Comparison of ENCODE assay signal across 8 mouse cellular contexts in the genomic region with DNA sequence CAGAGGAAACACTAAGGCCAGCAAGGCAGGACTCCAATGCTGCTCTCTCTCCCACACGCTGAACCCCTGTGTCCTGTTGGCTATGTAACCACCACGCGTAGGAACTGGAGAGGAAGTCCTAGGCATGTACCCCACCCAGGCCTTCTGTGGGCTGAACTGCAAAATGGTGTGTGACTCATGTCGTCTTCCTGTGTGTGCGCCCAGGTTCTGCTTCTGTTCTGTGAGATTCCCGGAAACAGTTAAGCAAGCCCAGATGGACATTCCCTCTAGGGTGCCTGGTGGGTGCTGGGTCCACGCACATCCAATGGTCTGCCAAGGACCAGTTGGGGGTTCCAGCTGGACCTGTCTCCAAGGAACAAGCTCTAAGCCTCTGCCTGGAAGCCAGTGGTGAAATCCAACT. TPM values are rescaled to one million over a fixed set of nuclear protein-coding genes. Genes with fewer than 3 reads are reported as not detected.
DNase-seq lines count a peak whose midpoint lies in the region; ATAC-seq and TF ChIP-seq lines count a peak whose summit lies in the region.

No protein-coding gene starts in this region.

- WGBS in forebrain, embryonic 11.5 days: 91% methylated on average over 7 of the region's 7 CpGs

- H3K4me1 ChIP-seq in forebrain, embryonic 11.5 days (replicated peaks; ENCODE audit: control insufficient read depth, insufficient read depth, low read length): no peaks in the 10 kb centered on the region

- no peak overlapping the region for H3K4me2 ChIP-seq in forebrain, embryonic 11.5 days (ENCODE audit: low read depth, low read length, severe bottlenecking)

- no peaks in the 10 kb centered on the region for H3K36me3 ChIP-seq in forebrain, embryonic 11.5 days (ENCODE audit: control insufficient read depth, insufficient read depth, low read length)

- ATAC-seq in activated CD4-positive, CD25-positive, alpha-beta regulatory T cell, adult 4 months: peak; percentile 54
- no peak for ATAC-seq in forebrain, embryonic 11.5 days (replicated peaks; ENCODE audit: low FRiP score)

- TF ChIP-seq CTCF in gastrocnemius, adult 2 months (IDR thresholded peaks at IDR 0.05): no peak

- H3K4me3 ChIP-seq in gastrocnemius, adult 2 months: no peak overlapping the region
- H3K4me3 ChIP-seq in forebrain, embryonic 11.5 days (ENCODE audit: low read depth, low read length): no peak overlapping the region

- no peak overlapping the region for H3K9ac ChIP-seq in forebrain, embryonic 11.5 days (ENCODE audit: low read length)

- intact Hi-C loops in gastrocnemius, adult 2 months (cut with DNase I): no loop called here

- peak; percentile 75 for DNase-seq in gastrocnemius, adult 2 months
- DNase-seq in gastrocnemius, postnatal 10 days: no peak
- peak; percentile 84 for DNase-seq in heart, adult 9 months (ENCODE audit: low spot score in 2 of 2)
- peak; percentile 30 for DNase-seq in lung, postnatal 14 days
- no peak for DNase-seq in spleen, postnatal 14 days (ENCODE audit: low spot score in 2 of 2)
- DNase-seq in forebrain, embryonic 11.5 days (ENCODE audit: low spot score): no peak
- no peak for DNase-seq in frontal cortex, postnatal 10 days (ENCODE audit: low spot score in 2 of 2)

- peaks cover 3% of the 10 kb centered on the region; the same call in 1 of the 2 replicates for H3K9me3 ChIP-seq in forebrain, embryonic 11.5 days (ENCODE audit: control insufficient read depth, low read length)

- H3K27ac ChIP-seq in gastrocnemius, adult 2 months: peak overlapping the region; percentile 69
- no peak overlapping the region for H3K27ac ChIP-seq in forebrain, embryonic 11.5 days (ENCODE audit: low read depth, low read length)

- no peaks in the 10 kb centered on the region for H3K27me3 ChIP-seq in forebrain, embryonic 11.5 days (ENCODE audit: control insufficient read depth, insufficient read depth, low read length)

RNA-seq across cellular contexts. Expression of gene Cmklr1, which starts 22.2 kb away (rescaled TPM):
- 10 to 100 TPM; 10.8 to 17.1 TPM for total RNA-seq in gastrocnemius, adult 2 months (2021)
- 10 to 100 TPM; 13.7 to 15.2 TPM for total RNA-seq in gastrocnemius, postnatal 10 days (2021)
- polyA plus RNA-seq in activated CD4-positive, CD25-positive, alpha-beta regulatory T cell, adult 4 months (2017; shearing (Covaris generic)): not detected
- polyA plus RNA-seq in forebrain, embryonic 11.5 days (2014; fragmentation: Nextera tagmentation; extraction: Ambion mirVana): 0.89 and 1.1 TPM in 2 replicates

RNA-seq across cellular contexts. Expression of gene 1700069L16Rik, which starts 52.1 kb away (rescaled TPM):
- total RNA-seq in gastrocnemius, adult 2 months (2021): not detected
- not detected for total RNA-seq in gastrocnemius, postnatal 10 days (2021)
- polyA plus RNA-seq in activated CD4-positive, CD25-positive, alpha-beta regulatory T cell, adult 4 months (2017; shearing (Covaris generic)): not detected
- not detected in 2 replicates for polyA plus RNA-seq in forebrain, embryonic 11.5 days (2014; fragmentation: Nextera tagmentation; extraction: Ambion mirVana)

Comparison
In these comparisons a context has a peak if more than half of its experiments do, and no peak if none do; other contexts are left out.
1. DNase-seq: peak in gastrocnemius, adult 2 months (single experiment), heart, adult 9 months (2 of 2) and lung, postnatal 14 days (single experiment); none in gastrocnemius, postnatal 10 days (single experiment), spleen, postnatal 14 days (0 of 2), forebrain, embryonic 11.5 days (single experiment) and frontal cortex, postnatal 10 days (0 of 2).